Mouse (Mus musculus): ENCODE data around the gene Por. TPM values are rescaled to one million over a fixed set of nuclear protein-coding genes. Genes with fewer than 3 reads are reported as not detected.

The Por gene
- total RNA-seq, 1 experiment = 125 TPM

DNA sequence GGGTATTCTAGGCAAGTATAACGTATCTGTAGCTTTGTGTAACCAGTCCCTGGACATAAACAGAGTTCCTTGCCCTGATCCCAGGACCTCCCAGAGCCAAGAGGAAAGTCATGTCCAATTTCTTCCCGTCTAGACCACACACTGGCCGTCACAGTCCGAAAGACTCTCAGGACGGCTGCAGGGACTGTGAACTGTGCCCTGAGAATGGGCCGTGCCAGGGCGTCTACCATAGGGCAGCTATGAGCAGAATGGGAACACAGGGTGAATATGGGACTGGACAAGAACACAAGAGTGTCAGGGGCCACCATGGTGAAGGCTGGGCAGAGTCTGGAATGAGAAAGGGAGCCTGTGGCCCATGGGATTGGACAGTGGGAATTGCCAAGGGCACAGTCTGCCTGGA, 9.3 kb upstream of the Por start:
- Histone ChIP-seq H3K4me1 (ENCODE audit: control insufficient read depth in 2 of 2, insufficient read depth in 2 of 2, low read length in 2 of 2, poor library complexity in 1 of 2) (peaks cover 10 to 32% of the 10 kb centered on the region in 2 experiments), H3K36me3 (ENCODE audit: control insufficient read depth, insufficient read depth, low read length, poor library complexity, severe bottlenecking) (no peaks in the 10 kb centered on the region), H3K9ac (ENCODE audit: insufficient read depth, low read depth, low read length, poor library complexity, severe bottlenecking) (no peak overlapping the region; the same call in 1 of the 2 replicates), H3K27ac (ENCODE audit: insufficient read depth, low read depth, low read length, poor library complexity, severe bottlenecking) (peak overlapping the region; percentile 41; the same call in 1 of the 2 replicates), H3K9me3 (ENCODE audit: control insufficient read depth, insufficient read depth, low read depth, low read length) (no peaks in the 10 kb centered on the region), H3K4me3 (ENCODE audit: insufficient read depth in 1 of 2, low read depth in 1 of 2, low read length in 2 of 2, poor library complexity in 1 of 2, severe bottlenecking in 1 of 2) (no peak overlapping the region)
- DNase-seq (ENCODE audit: low read depth, low spot score) = no peak
- TF ChIP-seq HCFC1 (IDR thresholded peaks at IDR 0.05; ENCODE audit: borderline replicate concordance, insufficient read depth, low read length) = no peak
- no peak for TF ChIP-seq ZC3H11A (IDR thresholded peaks at IDR 0.05; ENCODE audit: borderline replicate concordance, low read depth, low read length)
- TF ChIP-seq CHD2 (IDR thresholded peaks at IDR 0.05; ENCODE audit: low read depth, low read length) = no peak
- TF ChIP-seq ZNF384 (IDR thresholded peaks at IDR 0.05; ENCODE audit: low read depth, low read length) = no peak
- no peak for TF ChIP-seq MAFK (IDR thresholded peaks at IDR 0.05; ENCODE audit: insufficient read depth, low read depth, low read length)
- in situ Hi-C loops (cut with MboI; ENCODE audit: low sequenced_read_pairs in 2 of 2, unreplicated experiment in 2 of 2) = no loop called here

DNA sequence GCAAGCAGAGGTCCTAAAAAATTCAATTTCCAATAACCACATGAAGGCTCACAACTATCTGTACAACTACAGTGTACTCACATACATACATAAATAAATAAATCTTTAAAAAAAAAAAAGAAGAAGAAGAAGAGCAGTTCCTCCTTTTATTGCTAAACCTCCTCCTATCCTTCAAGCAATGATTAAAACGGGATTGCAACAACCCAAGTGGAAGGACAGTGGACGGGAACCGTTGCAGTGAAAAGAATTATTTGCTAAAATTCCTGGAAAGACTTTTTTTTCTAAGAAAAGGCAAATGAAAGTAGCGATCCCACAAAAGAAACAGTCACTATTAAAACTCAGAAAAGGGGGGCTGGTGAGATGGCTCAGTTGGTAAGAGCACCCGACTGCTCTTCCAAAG, 2.9 kb upstream of the Por start:
- Histone ChIP-seq H3K4me3 (ENCODE audit: insufficient read depth in 1 of 2, low read depth in 1 of 2, low read length in 2 of 2, poor library complexity in 1 of 2, severe bottlenecking in 1 of 2) (no peak overlapping the region), H3K4me1 (ENCODE audit: control insufficient read depth in 2 of 2, insufficient read depth in 2 of 2, low read length in 2 of 2, poor library complexity in 1 of 2) (peaks cover 5 to 8% of the 10 kb centered on the region in 2 experiments), H3K36me3 (ENCODE audit: control insufficient read depth, insufficient read depth, low read length, poor library complexity, severe bottlenecking) (no peaks in the 10 kb centered on the region), H3K9ac (ENCODE audit: insufficient read depth, low read depth, low read length, poor library complexity, severe bottlenecking) (no peak overlapping the region), H3K9me3 (ENCODE audit: control insufficient read depth, insufficient read depth, low read depth, low read length) (no peaks in the 10 kb centered on the region), H3K27ac (ENCODE audit: insufficient read depth, low read depth, low read length, poor library complexity, severe bottlenecking) (no peak overlapping the region)
- DNase-seq (ENCODE audit: low read depth, low spot score) = no peak
- TF ChIP-seq MAFK (IDR thresholded peaks at IDR 0.05; ENCODE audit: insufficient read depth, low read depth, low read length) = no peak
- no peak for TF ChIP-seq ZNF384 (IDR thresholded peaks at IDR 0.05; ENCODE audit: low read depth, low read length)
- no peak for TF ChIP-seq CHD2 (IDR thresholded peaks at IDR 0.05; ENCODE audit: low read depth, low read length)
- TF ChIP-seq HCFC1 (IDR thresholded peaks at IDR 0.05; ENCODE audit: borderline replicate concordance, insufficient read depth, low read length) = no peak
- no peak for TF ChIP-seq ZC3H11A (IDR thresholded peaks at IDR 0.05; ENCODE audit: borderline replicate concordance, low read depth, low read length)
- in situ Hi-C loops (cut with MboI; ENCODE audit: low sequenced_read_pairs in 2 of 2, unreplicated experiment in 2 of 2) = no loop called here

DNA sequence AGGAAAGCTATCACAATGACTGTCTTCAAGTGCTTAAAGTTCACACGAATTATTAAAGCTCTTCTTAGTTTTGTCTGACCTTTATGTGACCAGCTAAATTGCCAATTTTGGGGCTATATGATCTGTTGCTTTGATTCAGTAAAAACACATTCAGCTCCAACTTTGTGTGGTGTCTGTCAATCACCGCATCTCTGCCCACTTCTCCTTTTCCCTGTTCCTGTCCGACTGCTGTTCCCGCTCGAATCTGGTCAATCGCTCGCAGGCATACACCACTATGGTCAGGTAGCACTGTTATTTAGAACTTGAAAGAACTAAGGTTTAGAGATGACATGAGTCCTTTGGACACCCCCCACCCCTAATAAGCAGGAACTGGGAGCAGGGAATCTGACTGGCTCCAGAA, 1.8 kb upstream of the Por start:
- Histone ChIP-seq H3K9me3 (ENCODE audit: control insufficient read depth, insufficient read depth, low read depth, low read length) (no peaks in the 10 kb centered on the region), H3K9ac (ENCODE audit: insufficient read depth, low read depth, low read length, poor library complexity, severe bottlenecking) (no peak overlapping the region), H3K4me3 (ENCODE audit: insufficient read depth in 1 of 2, low read depth in 1 of 2, low read length in 2 of 2, poor library complexity in 1 of 2, severe bottlenecking in 1 of 2) (no peak overlapping the region), H3K36me3 (ENCODE audit: control insufficient read depth, insufficient read depth, low read length, poor library complexity, severe bottlenecking) (no peaks in the 10 kb centered on the region), H3K4me1 (ENCODE audit: control insufficient read depth in 2 of 2, insufficient read depth in 2 of 2, low read length in 2 of 2, poor library complexity in 1 of 2) (peaks cover 6 to 15% of the 10 kb centered on the region in 2 experiments), H3K27ac (ENCODE audit: insufficient read depth, low read depth, low read length, poor library complexity, severe bottlenecking) (no peak overlapping the region)
- no peak for DNase-seq (ENCODE audit: low read depth, low spot score)
- in situ Hi-C loops (cut with MboI; ENCODE audit: low sequenced_read_pairs in 2 of 2, unreplicated experiment in 2 of 2) = no loop called here
- TF ChIP-seq ZC3H11A (IDR thresholded peaks at IDR 0.05; ENCODE audit: borderline replicate concordance, low read depth, low read length) (no peak), CHD2 (IDR thresholded peaks at IDR 0.05; ENCODE audit: low read depth, low read length) (no peak), MAFK (IDR thresholded peaks at IDR 0.05; ENCODE audit: insufficient read depth, low read depth, low read length) (no peak), HCFC1 (IDR thresholded peaks at IDR 0.05; ENCODE audit: borderline replicate concordance, insufficient read depth, low read length) (no peak), ZNF384 (IDR thresholded peaks at IDR 0.05; ENCODE audit: low read depth, low read length) (no peak)

DNA sequence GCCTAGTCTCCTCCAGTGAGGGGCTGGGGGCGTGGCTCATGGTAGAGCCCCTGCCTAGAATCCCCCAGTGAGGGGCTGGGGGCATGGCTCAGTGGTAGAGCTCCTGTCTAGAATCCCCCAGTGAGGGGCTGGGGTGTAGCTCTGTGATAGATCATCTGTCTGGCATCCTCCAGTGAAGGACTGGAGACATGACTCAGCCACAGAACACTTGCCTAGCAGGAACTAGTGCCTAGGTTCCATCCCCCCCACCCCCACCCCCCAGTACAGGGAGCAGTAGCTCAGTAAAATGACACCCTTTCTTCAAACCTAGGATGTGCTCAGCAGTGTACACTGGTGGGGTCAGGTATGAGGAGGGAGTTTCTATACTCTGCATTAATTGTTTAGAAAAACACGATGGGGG, 1.0 kb downstream of the Por start:
- in situ Hi-C loops (cut with MboI; ENCODE audit: low sequenced_read_pairs in 2 of 2, unreplicated experiment in 2 of 2) = no loop called here
- TF ChIP-seq ZC3H11A (IDR thresholded peaks at IDR 0.05; ENCODE audit: borderline replicate concordance, low read depth, low read length) (no peak), HCFC1 (IDR thresholded peaks at IDR 0.05; ENCODE audit: borderline replicate concordance, insufficient read depth, low read length) (no peak), ZNF384 (IDR thresholded peaks at IDR 0.05; ENCODE audit: low read depth, low read length) (no peak), MAFK (IDR thresholded peaks at IDR 0.05; ENCODE audit: insufficient read depth, low read depth, low read length) (no peak), CHD2 (IDR thresholded peaks at IDR 0.05; ENCODE audit: low read depth, low read length) (no peak)

GRCm38 (mm10) chr5:135672509-135672908, 2.7 kb downstream of the Por start:
- peaks cover 6 to 27% of the 10 kb centered on the region in 2 experiments; a peak in 3 of 4 replicates for H3K4me1 ChIP-seq (ENCODE audit: control insufficient read depth in 2 of 2, insufficient read depth in 2 of 2, low read length in 2 of 2, poor library complexity in 1 of 2)
- in situ Hi-C loops (cut with MboI; ENCODE audit: low sequenced_read_pairs in 2 of 2, unreplicated experiment in 2 of 2) = no loop called here
- no peaks in the 10 kb centered on the region for H3K36me3 ChIP-seq (ENCODE audit: control insufficient read depth, insufficient read depth, low read length, poor library complexity, severe bottlenecking)
- TF ChIP-seq MAFK (IDR thresholded peaks at IDR 0.05; ENCODE audit: insufficient read depth, low read depth, low read length) = no peak
- no peak for TF ChIP-seq HCFC1 (IDR thresholded peaks at IDR 0.05; ENCODE audit: borderline replicate concordance, insufficient read depth, low read length)
- no peak for TF ChIP-seq ZNF384 (IDR thresholded peaks at IDR 0.05; ENCODE audit: low read depth, low read length)
- TF ChIP-seq ZC3H11A (IDR thresholded peaks at IDR 0.05; ENCODE audit: borderline replicate concordance, low read depth, low read length) = no peak
- TF ChIP-seq CHD2 (IDR thresholded peaks at IDR 0.05; ENCODE audit: low read depth, low read length) = no peak
- H3K4me3 ChIP-seq (ENCODE audit: insufficient read depth in 1 of 2, low read depth in 1 of 2, low read length in 2 of 2, poor library complexity in 1 of 2, severe bottlenecking in 1 of 2) = no peak overlapping the region
- H3K27ac ChIP-seq (ENCODE audit: insufficient read depth, low read depth, low read length, poor library complexity, severe bottlenecking) = no peak overlapping the region
- H3K9ac ChIP-seq (ENCODE audit: insufficient read depth, low read depth, low read length, poor library complexity, severe bottlenecking) = no peak overlapping the region
- no peak for DNase-seq (ENCODE audit: low read depth, low spot score)
- H3K9me3 ChIP-seq (ENCODE audit: control insufficient read depth, insufficient read depth, low read depth, low read length) = no peaks in the 10 kb centered on the region

More for the DNA sequence above, 1.0 kb downstream of the Por start:
- Histone ChIP-seq H3K4me1 (ENCODE audit: control insufficient read depth in 2 of 2, insufficient read depth in 2 of 2, low read length in 2 of 2, poor library complexity in 1 of 2) (peaks cover 6 to 27% of the 10 kb centered on the region in 2 experiments; a peak in 3 of 4 replicates), H3K9ac (ENCODE audit: insufficient read depth, low read depth, low read length, poor library complexity, severe bottlenecking) (no peak overlapping the region), H3K36me3 (ENCODE audit: control insufficient read depth, insufficient read depth, low read length, poor library complexity, severe bottlenecking) (no peaks in the 10 kb centered on the region), H3K9me3 (ENCODE audit: control insufficient read depth, insufficient read depth, low read depth, low read length) (no peaks in the 10 kb centered on the region), H3K27ac (ENCODE audit: insufficient read depth, low read depth, low read length, poor library complexity, severe bottlenecking) (no peak overlapping the region), H3K4me3 (ENCODE audit: insufficient read depth in 1 of 2, low read depth in 1 of 2, low read length in 2 of 2, poor library complexity in 1 of 2, severe bottlenecking in 1 of 2) (no peak overlapping the region)
- no peak for DNase-seq (ENCODE audit: low read depth, low spot score)
